Mouse (Mus musculus): ENCODE measurements at regions not wholly inside any gene's neighbourhood (a gene's known extent, or its start where the extent isn't known, plus 50 kb on each side); places are given as distances from the start of the nearest gene placed in this dataset.

DNA sequence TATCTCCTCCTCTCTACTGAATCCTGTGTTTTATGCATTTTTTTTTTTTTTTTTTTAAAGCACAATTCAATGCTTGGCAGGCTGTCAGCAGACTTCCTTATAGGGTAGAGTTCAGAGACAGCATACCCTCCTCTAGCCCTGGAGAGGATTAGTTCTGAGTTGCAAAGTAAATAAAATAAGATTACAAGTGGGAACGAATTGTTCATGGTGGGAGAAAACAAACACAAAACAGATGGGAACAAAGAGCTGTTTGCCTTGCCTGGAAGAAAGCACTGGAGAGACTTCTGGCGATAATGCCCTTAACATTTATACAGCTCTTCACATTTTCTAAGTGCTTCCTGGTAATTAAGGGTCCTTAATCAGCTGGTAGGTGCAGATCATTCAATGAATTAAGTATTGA, 254.6 kb downstream of the Lmo7 start:
- no peak for TF ChIP-seq POLR2A (IDR thresholded peaks at IDR 0.05; ENCODE audit: low read depth, low read length)
- no peak for TF ChIP-seq CTCF (IDR thresholded peaks at IDR 0.05; ENCODE audit: extremely low read depth, insufficient read length, insufficient replicate concordance, low read depth, low read length)

Data from small intestine, adult 2 months (tissue).